Mouse (Mus musculus): ENCODE results near the gene Echs1. TPM values are rescaled to one million over a fixed set of nuclear protein-coding genes. Genes with fewer than 3 reads are reported as not detected.
A peak's percentile ranks its signal among the peaks of the same experiment; 100 is the strongest.

Gene Echs1
- polyA plus RNA-seq, 1 experiment from 2014 or later, result 123 TPM

GRCm38 (mm10) chr7:140077698-140078097 lies 38.6 kb downstream of the Echs1 start:
- no peak overlapping the region for H3K4me2 ChIP-seq (replicated peaks)
- no peak overlapping the region for H3K9ac ChIP-seq
- no peak for ATAC-seq (ENCODE audit: low FRiP score)
- DNase-seq (ENCODE audit: low spot score), result no peak
- H3K9me3 ChIP-seq (ENCODE audit: control insufficient read depth, low read length), result no peaks in the 10 kb centered on the region
- WGBS, result 78% methylated on average over 6 of the region's 6 CpGs
- 0 out of 2 replicates have a peak, but pooled peaks cover 11% of the 10 kb centered on the region for H3K36me3 ChIP-seq (replicated peaks; ENCODE audit: control insufficient read depth, insufficient read depth)
- no peak overlapping the region for H3K27ac ChIP-seq
- peaks cover 16% of the 10 kb centered on the region for H3K4me1 ChIP-seq (replicated peaks; ENCODE audit: control insufficient read depth, insufficient read depth, low read length)
- no peaks in the 10 kb centered on the region for H3K27me3 ChIP-seq (ENCODE audit: control insufficient read depth, insufficient read depth, low read length)
- no peak overlapping the region for H3K4me3 ChIP-seq (replicated peaks; ENCODE audit: low read length)

GRCm38 (mm10) chr7:140070042-140070711 lies 46.1 kb downstream of the Echs1 start:
- WGBS, result 37% methylated on average over 39 of the region's 39 CpGs
- Histone ChIP-seq H3K4me3 (replicated peaks; ENCODE audit: low read length) (0 out of 2 replicates have a peak overlapping the region, but pooled peaks have one; percentile 13), H3K9ac (no peak overlapping the region), H3K36me3 (replicated peaks; ENCODE audit: control insufficient read depth, insufficient read depth) (peaks cover 27% of the 10 kb centered on the region), H3K27me3 (ENCODE audit: control insufficient read depth, insufficient read depth, low read length) (peaks cover 5% of the 10 kb centered on the region; the same call in 1 of the 2 replicates), H3K4me2 (replicated peaks) (peak overlapping the region; percentile 37), H3K27ac (no peak overlapping the region), H3K4me1 (replicated peaks; ENCODE audit: control insufficient read depth, insufficient read depth, low read length) (no peaks in the 10 kb centered on the region), H3K9me3 (ENCODE audit: control insufficient read depth, low read length) (no peaks in the 10 kb centered on the region)
- DNase-seq (ENCODE audit: low spot score) (no peak), ATAC-seq (ENCODE audit: low FRiP score) (no peak)

- peaks cover 11% of the 10 kb centered on the region; the same call in 1 of the 2 replicates for H3K27me3 ChIP-seq (ENCODE audit: control insufficient read depth, insufficient read depth, low read length)
- no peak overlapping the region for H3K4me2 ChIP-seq (replicated peaks)
- WGBS, result 74% methylated on average over 6 of the region's 6 CpGs
- H3K27ac ChIP-seq, result no peak overlapping the region
- no peaks in the 10 kb centered on the region for H3K4me1 ChIP-seq (replicated peaks; ENCODE audit: control insufficient read depth, insufficient read depth, low read length)
- H3K9ac ChIP-seq, result no peak overlapping the region
- DNase-seq (ENCODE audit: low spot score) (no peak), ATAC-seq (ENCODE audit: low FRiP score) (no peak)
- H3K36me3 ChIP-seq (replicated peaks; ENCODE audit: control insufficient read depth, insufficient read depth), result peaks cover 16% of the 10 kb centered on the region
- no peak overlapping the region for H3K4me3 ChIP-seq (replicated peaks; ENCODE audit: low read length)
- H3K9me3 ChIP-seq (ENCODE audit: control insufficient read depth, low read length), result no peaks in the 10 kb centered on the region
Measured at GRCm38 (mm10) chr7:140067397-140067796, 48.9 kb downstream of the Echs1 start.

DNA sequence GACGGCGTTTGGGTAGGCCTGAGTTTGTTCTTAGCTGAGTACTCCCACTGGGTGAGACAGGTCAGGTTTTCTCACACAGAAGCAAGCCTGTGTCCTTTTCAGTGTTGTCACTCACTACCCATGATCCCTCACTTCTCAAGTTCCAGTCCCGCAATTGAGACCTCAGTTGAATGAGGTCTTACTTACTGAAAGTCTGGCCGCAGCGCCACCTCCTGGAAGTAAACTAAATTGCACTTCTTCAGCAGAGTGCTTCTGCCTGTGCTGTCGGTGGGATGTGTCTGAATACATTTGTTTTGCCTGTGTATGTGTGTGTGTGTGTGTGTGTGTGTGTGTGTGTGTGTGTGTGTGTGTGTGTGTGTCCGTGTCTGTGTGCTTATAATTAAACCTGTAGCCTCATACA lies 53.2 kb downstream of the Echs1 start:
- Histone ChIP-seq H3K9ac (no peak overlapping the region), H3K27ac (no peak overlapping the region), H3K4me1 (replicated peaks; ENCODE audit: control insufficient read depth, insufficient read depth, low read length) (peaks cover 28% of the 10 kb centered on the region), H3K4me3 (replicated peaks; ENCODE audit: low read length) (no peak overlapping the region), H3K27me3 (ENCODE audit: control insufficient read depth, insufficient read depth, low read length) (peaks cover 17% of the 10 kb centered on the region; the same call in 1 of the 2 replicates), H3K4me2 (replicated peaks) (no peak overlapping the region), H3K36me3 (replicated peaks; ENCODE audit: control insufficient read depth, insufficient read depth) (no peaks in the 10 kb centered on the region), H3K9me3 (ENCODE audit: control insufficient read depth, low read length) (no peaks in the 10 kb centered on the region)
- DNase-seq (ENCODE audit: low spot score), result peak; percentile 87
- ATAC-seq (ENCODE audit: low FRiP score), result no peak
- WGBS, result 21% methylated on average over 7 of the region's 7 CpGs

GRCm38 (mm10) chr7:140062307-140062706 lies 54.0 kb downstream of the Echs1 start:
- Histone ChIP-seq H3K4me3 (replicated peaks; ENCODE audit: low read length) (no peak overlapping the region), H3K9ac (no peak overlapping the region), H3K27me3 (ENCODE audit: control insufficient read depth, insufficient read depth, low read length) (peaks cover 17% of the 10 kb centered on the region; the same call in 1 of the 2 replicates), H3K36me3 (replicated peaks; ENCODE audit: control insufficient read depth, insufficient read depth) (no peaks in the 10 kb centered on the region), H3K4me2 (replicated peaks) (no peak overlapping the region), H3K4me1 (replicated peaks; ENCODE audit: control insufficient read depth, insufficient read depth, low read length) (peaks cover 33% of the 10 kb centered on the region), H3K9me3 (ENCODE audit: control insufficient read depth, low read length) (no peaks in the 10 kb centered on the region), H3K27ac (no peak overlapping the region)
- DNase-seq (ENCODE audit: low spot score) (no peak), ATAC-seq (ENCODE audit: low FRiP score) (no peak)
- WGBS, result 10% methylated on average over 11 of the region's 11 CpGs

- Histone ChIP-seq H3K27ac (no peak overlapping the region), H3K9ac (peak overlapping the region; percentile 66; the same call in 1 of the 2 replicates), H3K27me3 (ENCODE audit: control insufficient read depth, insufficient read depth, low read length) (peaks cover 17% of the 10 kb centered on the region; the same call in 1 of the 2 replicates), H3K4me3 (replicated peaks; ENCODE audit: low read length) (peak overlapping the region; percentile 30; the same call in 1 of the 2 replicates), H3K9me3 (ENCODE audit: control insufficient read depth, low read length) (no peaks in the 10 kb centered on the region), H3K4me1 (replicated peaks; ENCODE audit: control insufficient read depth, insufficient read depth, low read length) (peaks cover 38% of the 10 kb centered on the region), H3K36me3 (replicated peaks; ENCODE audit: control insufficient read depth, insufficient read depth) (no peaks in the 10 kb centered on the region), H3K4me2 (replicated peaks) (peak overlapping the region; percentile 83)
- ATAC-seq (ENCODE audit: low FRiP score) (0 out of 2 replicates have a peak, but pooled peaks have one; percentile 0), DNase-seq (ENCODE audit: low spot score) (no peak)
- WGBS, result 3% methylated on average over 6 of the region's 6 CpGs
Measured at GRCm38 (mm10) chr7:140061832-140062130, 54.5 kb downstream of the Echs1 start.

DNA sequence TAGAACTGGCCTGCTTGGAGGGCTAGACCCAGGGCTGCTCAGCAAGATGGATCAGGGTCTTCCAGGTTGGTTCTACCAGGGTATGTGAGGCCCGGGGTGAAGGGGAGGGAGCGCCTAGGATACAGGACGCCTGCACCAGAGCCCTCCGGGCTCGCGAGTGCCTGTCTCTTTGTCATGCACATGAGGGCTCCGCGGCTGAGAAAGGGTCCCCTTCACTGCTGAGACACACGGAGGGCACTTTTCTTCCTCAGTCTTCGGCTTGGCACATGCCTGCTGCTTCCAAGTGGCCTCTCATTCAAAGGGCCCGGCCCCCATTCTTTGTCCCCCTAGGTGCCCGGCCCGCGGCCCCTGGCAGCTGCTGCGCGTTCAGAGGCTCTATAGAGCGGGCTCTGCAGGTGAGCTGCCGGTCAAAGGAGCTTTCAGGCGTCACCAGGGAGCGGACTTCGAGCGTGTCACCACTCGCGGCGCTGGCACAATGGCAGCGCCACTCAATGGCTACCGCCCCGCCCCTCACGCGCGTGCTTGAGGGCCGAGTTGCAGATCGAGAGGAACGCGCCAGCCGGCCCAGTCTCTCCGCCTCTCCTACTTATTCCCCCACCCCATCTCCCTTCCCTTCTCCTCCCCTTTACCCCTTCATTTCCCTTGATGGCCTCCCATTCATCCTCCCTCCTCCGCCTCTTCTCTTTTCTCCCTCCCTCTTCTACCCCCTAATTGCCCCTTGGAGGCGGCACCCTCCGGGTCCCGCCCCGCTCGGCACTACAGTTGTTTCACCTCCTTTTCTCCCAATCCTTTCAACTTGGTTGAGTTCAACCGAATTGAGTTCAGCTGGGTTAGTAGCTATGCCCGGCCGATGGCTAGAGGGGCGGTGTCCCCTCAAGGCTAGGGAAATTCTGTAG lies 55.1 kb downstream of the Echs1 start:
- Histone ChIP-seq H3K9ac (peak overlapping the region; percentile 66), H3K4me3 (replicated peaks; ENCODE audit: low read length) (peak overlapping the region; percentile 30), H3K4me2 (replicated peaks) (peak overlapping the region; percentile 83), H3K36me3 (replicated peaks; ENCODE audit: control insufficient read depth, insufficient read depth) (no peaks in the 10 kb centered on the region), H3K27me3 (ENCODE audit: control insufficient read depth, insufficient read depth, low read length) (peaks cover 17% of the 10 kb centered on the region; the same call in 1 of the 2 replicates), H3K9me3 (ENCODE audit: control insufficient read depth, low read length) (no peaks in the 10 kb centered on the region), H3K27ac (peak overlapping the region; percentile 27; the same call in 1 of the 2 replicates), H3K4me1 (replicated peaks; ENCODE audit: control insufficient read depth, insufficient read depth, low read length) (peaks cover 39% of the 10 kb centered on the region)
- under 1% methylated on average over 47 of the region's 47 CpGs for WGBS
- ATAC-seq (ENCODE audit: low FRiP score) (peak; percentile 55), DNase-seq (ENCODE audit: low spot score) (peak; percentile 75)

GRCm38 (mm10) chr7:140059601-140060000 lies 56.7 kb downstream of the Echs1 start:
- Histone ChIP-seq H3K4me2 (replicated peaks) (no peak overlapping the region), H3K4me1 (replicated peaks; ENCODE audit: control insufficient read depth, insufficient read depth, low read length) (peaks cover 39% of the 10 kb centered on the region), H3K9me3 (ENCODE audit: control insufficient read depth, low read length) (no peaks in the 10 kb centered on the region), H3K9ac (no peak overlapping the region), H3K4me3 (replicated peaks; ENCODE audit: low read length) (no peak overlapping the region), H3K36me3 (replicated peaks; ENCODE audit: control insufficient read depth, insufficient read depth) (no peaks in the 10 kb centered on the region), H3K27ac (no peak overlapping the region), H3K27me3 (ENCODE audit: control insufficient read depth, insufficient read depth, low read length) (peaks cover 6% of the 10 kb centered on the region; the same call in 1 of the 2 replicates)
- no peak for DNase-seq (ENCODE audit: low spot score)
- 15% methylated on average over 4 of the region's 4 CpGs for WGBS
- ATAC-seq (ENCODE audit: low FRiP score), result no peak

GRCm38 (mm10) chr7:140058528-140058927 lies 57.7 kb downstream of the Echs1 start:
- peak overlapping the region; percentile 75 for H3K9ac ChIP-seq
- WGBS, result 5% methylated on average over 7 of the region's 7 CpGs
- peak overlapping the region; percentile 44 for H3K4me3 ChIP-seq (replicated peaks; ENCODE audit: low read length)
- peaks cover 6% of the 10 kb centered on the region; the same call in 1 of the 2 replicates for H3K27me3 ChIP-seq (ENCODE audit: control insufficient read depth, insufficient read depth, low read length)
- no peak for ATAC-seq (ENCODE audit: low FRiP score)
- peak; percentile 40 for DNase-seq (ENCODE audit: low spot score)
- no peaks in the 10 kb centered on the region for H3K36me3 ChIP-seq (replicated peaks; ENCODE audit: control insufficient read depth, insufficient read depth)
- H3K27ac ChIP-seq, result peak overlapping the region; percentile 93
- no peaks in the 10 kb centered on the region for H3K9me3 ChIP-seq (ENCODE audit: control insufficient read depth, low read length)
- H3K4me2 ChIP-seq (replicated peaks), result peak overlapping the region; percentile 73
- H3K4me1 ChIP-seq (replicated peaks; ENCODE audit: control insufficient read depth, insufficient read depth, low read length), result peaks cover 39% of the 10 kb centered on the region

Measured in hindbrain, embryonic 14.5 days (tissue).